Mouse (Mus musculus) midbrain, embryonic 12.5 days (tissue): ENCODE data around the gene Fam89a. TPM values are rescaled to one million over a fixed set of nuclear protein-coding genes. Genes with fewer than 3 reads are reported as not detected.

Experiments
- ATAC-seq: fragments of 200-750 bp; cut with Nextera tagmentation; 2 replicates; pipeline ENCODE4 v1.8.0; 2017; ENCODE audit warnings: low read depth, moderate TSS enrichment, moderate library complexity; ENCODE audit not compliant: low FRiP score
- H3K27ac ChIP-seq: fragments of 300-500 bp; sonication (generic); replicated peaks from 2 replicates; pipeline ENCODE4 v1.5.1; 2016; ENCODE audit warnings: mild to moderate bottlenecking
- H3K27me3 ChIP-seq: fragments of 300-500 bp; sonication (generic); 2 replicates; pipeline ENCODE4 v1.6.1; 2016; ENCODE audit warnings: mild to moderate bottlenecking
- H3K36me3 ChIP-seq: fragments of 300-500 bp; sonication (generic); 2 replicates; pipeline ENCODE4 v1.6.1; 2016
- H3K4me1 ChIP-seq: fragments of 300-500 bp; sonication (generic); 2 replicates; pipeline ENCODE4 v1.6.1; 2016
- H3K4me2 ChIP-seq: fragments of 300-500 bp; sonication (generic); replicated peaks from 2 replicates; pipeline ENCODE4 v1.6.1; 2016; ENCODE audit warnings: mild to moderate bottlenecking, moderate library complexity
- H3K4me3 ChIP-seq: fragments of 300-500 bp; sonication (generic); 2 replicates; pipeline ENCODE4 v1.5.1; 2016; ENCODE audit warnings: mild to moderate bottlenecking
- H3K9ac ChIP-seq: fragments of 300-500 bp; sonication (generic); replicated peaks from 2 replicates; pipeline ENCODE4 v1.6.1; 2016; ENCODE audit warnings: mild to moderate bottlenecking, moderate library complexity
- H3K9me3 ChIP-seq: fragments of 300-500 bp; sonication (generic); 2 replicates; pipeline ENCODE4 v1.6.1; 2016; ENCODE audit warnings: mild to moderate bottlenecking
- WGBS: fragments of 180-500 bp; shearing (Covaris S2); methylation state at CpG from one replicate; pipeline ENCODE4 v1.1.7; 2016; 5-methylcytosine and 5-hydroxymethylcytosine counted together
- polyA plus RNA-seq: library from polyadenylated mRNA; unstranded; fragments of >200 nt; fragmentation: Nextera tagmentation; extraction: Ambion mirVana; gene quantifications from 2 replicates; pipeline ENCODE4 v1.2.1, GENCODE M21; 2016

The Fam89a gene
- polyA plus RNA-seq, 1 experiment from 2014 or later: 1.1 TPM

GRCm38 (mm10) chr8:124704376-124704775 is 47.3 kb downstream of the Fam89a start:
- H3K9ac ChIP-seq: no peak overlapping the region
- 91% methylated on average over 4 of the region's 4 CpGs for WGBS

GRCm38 (mm10) chr8:124703526-124703925 is 48.1 kb downstream of the Fam89a start:
- Histone ChIP-seq H3K36me3 (peaks cover 69% of the 10 kb centered on the region), H3K9ac (no peak overlapping the region)
- 89% methylated on average over 4 of the region's 4 CpGs for WGBS

More at GRCm38 (mm10) chr8:124704376-124704775, 47.3 kb downstream of the Fam89a start:
- Histone ChIP-seq H3K4me1 (no peaks in the 10 kb centered on the region), H3K9me3 (no peaks in the 10 kb centered on the region), H3K27ac (no peak overlapping the region), H3K4me3 (no peak overlapping the region), H3K36me3 (peaks cover 71% of the 10 kb centered on the region), H3K4me2 (no peak overlapping the region), H3K27me3 (no peaks in the 10 kb centered on the region)
- no peak for ATAC-seq

GRCm38 (mm10) chr8:124702183-124702582 is 49.4 kb downstream of the Fam89a start:
- WGBS: 83% methylated on average over 3 of the region's 3 CpGs
- Histone ChIP-seq H3K4me2 (no peak overlapping the region), H3K9ac (no peak overlapping the region), H3K4me3 (no peak overlapping the region), H3K4me1 (no peaks in the 10 kb centered on the region), H3K27ac (no peak overlapping the region), H3K36me3 (peaks cover 76% of the 10 kb centered on the region), H3K9me3 (no peaks in the 10 kb centered on the region), H3K27me3 (no peaks in the 10 kb centered on the region)
- ATAC-seq: no peak

More at GRCm38 (mm10) chr8:124703526-124703925, 48.1 kb downstream of the Fam89a start:
- Histone ChIP-seq H3K27me3 (no peaks in the 10 kb centered on the region), H3K4me2 (no peak overlapping the region), H3K9me3 (no peaks in the 10 kb centered on the region), H3K4me1 (no peaks in the 10 kb centered on the region), H3K4me3 (no peak overlapping the region), H3K27ac (no peak overlapping the region)
- ATAC-seq: no peak

- no peaks in the 10 kb centered on the region for H3K4me1 ChIP-seq
- no peak overlapping the region for H3K27ac ChIP-seq
- no peak overlapping the region for H3K9ac ChIP-seq
- H3K27me3 ChIP-seq: no peaks in the 10 kb centered on the region
- no peak overlapping the region for H3K4me2 ChIP-seq
- WGBS: 92% methylated on average over 9 of the region's 9 CpGs
- H3K4me3 ChIP-seq: no peak overlapping the region
- H3K36me3 ChIP-seq: peaks cover 73% of the 10 kb centered on the region
- H3K9me3 ChIP-seq: no peaks in the 10 kb centered on the region
- ATAC-seq: no peak
These were observed 50.6 kb downstream of the Fam89a start for GRCm38 (mm10) chr8:124701023-124701422.

- H3K4me2 ChIP-seq: no peak overlapping the region
- no peak overlapping the region for H3K27ac ChIP-seq
- no peak overlapping the region for H3K9ac ChIP-seq
- peaks cover 73% of the 10 kb centered on the region for H3K36me3 ChIP-seq
- 90% methylated on average over 5 of the region's 5 CpGs for WGBS
- H3K27me3 ChIP-seq: no peaks in the 10 kb centered on the region
- H3K4me1 ChIP-seq: no peaks in the 10 kb centered on the region
- no peak for ATAC-seq
- H3K9me3 ChIP-seq: no peaks in the 10 kb centered on the region
- no peak overlapping the region for H3K4me3 ChIP-seq
These were observed 51.4 kb downstream of the Fam89a start for GRCm38 (mm10) chr8:124700271-124700670.

GRCm38 (mm10) chr8:124695424-124696100 is 56.1 kb downstream of the Fam89a start:
- Histone ChIP-seq H3K4me3 (no peak overlapping the region), H3K27me3 (no peaks in the 10 kb centered on the region), H3K9me3 (no peaks in the 10 kb centered on the region), H3K4me1 (no peaks in the 10 kb centered on the region), H3K36me3 (peaks cover 73% of the 10 kb centered on the region), H3K27ac (no peak overlapping the region), H3K4me2 (no peak overlapping the region), H3K9ac (no peak overlapping the region)
- 94% methylated on average over 22 of the region's 22 CpGs for WGBS
- no peak for ATAC-seq

GRCm38 (mm10) chr8:124691706-124692105 is 59.9 kb downstream of the Fam89a start:
- no peak overlapping the region for H3K9ac ChIP-seq
- no peaks in the 10 kb centered on the region for H3K27me3 ChIP-seq
- H3K9me3 ChIP-seq: no peaks in the 10 kb centered on the region
- no peak overlapping the region for H3K4me3 ChIP-seq
- 94% methylated on average over 4 of the region's 4 CpGs for WGBS
- no peak overlapping the region for H3K27ac ChIP-seq
- no peak overlapping the region for H3K4me2 ChIP-seq
- ATAC-seq: no peak
- no peaks in the 10 kb centered on the region for H3K4me1 ChIP-seq
- H3K36me3 ChIP-seq: peaks cover 64% of the 10 kb centered on the region

Other genes with a start within 250 kb of the Fam89a start
- gene Cog2, start 231.1 kb downstream of the Fam89a start, polyA plus RNA-seq: 46.6 and 48.0 TPM in 2 replicates
- 0.09 TPM in 1 of 2 replicates, not detected in the other for gene Agt, start 182.1 kb downstream of the Fam89a start, polyA plus RNA-seq
- 0.13 TPM in 1 of 2 replicates, not detected in the other for gene Capn9, start 175.7 kb downstream of the Fam89a start, polyA plus RNA-seq
- gene 2310022B05Rik, start 88.5 kb downstream of the Fam89a start, polyA plus RNA-seq: 22.3 and 23.5 TPM in 2 replicates
- 66.6 and 67.8 TPM in 2 replicates for gene Ttc13, start 29.8 kb downstream of the Fam89a start, polyA plus RNA-seq
- 36.2 and 38.3 TPM in 2 replicates for gene Arv1, start 29.7 kb downstream of the Fam89a start, polyA plus RNA-seq
- 7.4 and 9.4 TPM in 2 replicates for gene Trim67, start 41.3 kb upstream of the Fam89a start, polyA plus RNA-seq
- gene Gnpat, start 111.2 kb upstream of the Fam89a start, polyA plus RNA-seq: 126 and 130 TPM in 2 replicates
- gene 2810004N23Rik, start 111.3 kb upstream of the Fam89a start, polyA plus RNA-seq: 45.4 and 47.4 TPM in 2 replicates
- 15.4 and 18.1 TPM in 2 replicates for gene Exoc8, start 145.9 kb upstream of the Fam89a start, polyA plus RNA-seq
- gene Sprtn, start 146.1 kb upstream of the Fam89a start, polyA plus RNA-seq: 17.4 and 17.8 TPM in 2 replicates
- 17.3 and 17.8 TPM in 2 replicates for gene Egln1, start 197.5 kb upstream of the Fam89a start, polyA plus RNA-seq